Mouse (Mus musculus) neural tube, embryonic 13.5 days (tissue): Measurements from ENCODE around the gene Spats2l. TPM values are rescaled to one million over a fixed set of nuclear protein-coding genes. Genes with fewer than 3 reads are reported as not detected.

Source experiments
- ATAC-seq: fragments of 200-750 bp; cut with Nextera tagmentation; 2 replicates; pipeline ENCODE4 v1.8.0; 2017; ENCODE audit warnings: low read depth, mild to moderate bottlenecking, moderate TSS enrichment, moderate library complexity
- H3K27ac ChIP-seq: fragments of 300-500 bp; sonication (generic); replicated peaks from 2 replicates; pipeline ENCODE4 v1.5.1; 2015; ENCODE audit warnings: moderate library complexity, mild to moderate bottlenecking, inconsistent platforms
- H3K27me3 ChIP-seq: fragments of 300-500 bp; sonication (generic); 2 replicates; pipeline ENCODE4 v1.6.1; 2015; ENCODE audit warnings: mild to moderate bottlenecking, inconsistent platforms
- H3K36me3 ChIP-seq: fragments of 300-500 bp; sonication (generic); 2 replicates; pipeline ENCODE4 v1.6.1; 2015; ENCODE audit warnings: mild to moderate bottlenecking, inconsistent platforms
- H3K4me1 ChIP-seq: fragments of 300-500 bp; sonication (generic); replicated peaks from 2 replicates; pipeline ENCODE4 v1.6.1; 2015; ENCODE audit warnings: inconsistent platforms
- H3K4me2 ChIP-seq: fragments of 300-500 bp; sonication (generic); 2 replicates; pipeline ENCODE4 v1.6.1; 2015; ENCODE audit warnings: inconsistent platforms, mild to moderate bottlenecking, moderate library complexity
- H3K4me3 ChIP-seq: fragments of 300-500 bp; sonication (generic); 2 replicates; pipeline ENCODE4 v1.5.1; 2015; ENCODE audit warnings: mild to moderate bottlenecking, inconsistent platforms
- H3K9ac ChIP-seq: fragments of 300-500 bp; sonication (generic); 2 replicates; pipeline ENCODE4 v1.6.1; 2015; ENCODE audit warnings: moderate library complexity, mild to moderate bottlenecking, inconsistent platforms
- H3K9me3 ChIP-seq: fragments of 300-500 bp; sonication (generic); 2 replicates; pipeline ENCODE4 v1.6.1; 2016; ENCODE audit warnings: inconsistent platforms
- WGBS: fragments of 180-500 bp; shearing (Covaris S2); methylation state at CpG from one replicate; pipeline ENCODE4 v1.1.7; 2015; 5-methylcytosine and 5-hydroxymethylcytosine counted together
- polyA plus RNA-seq: library from polyadenylated mRNA; unstranded; fragments of >200 nt; fragmentation: Nextera tagmentation; extraction: Ambion mirVana; gene quantifications from 2 replicates; pipeline ENCODE4 v1.2.1, GENCODE M21; 2015

The Spats2l gene
- polyA plus RNA-seq, 1 experiment from 2014 or later = 52.5 TPM

DNA sequence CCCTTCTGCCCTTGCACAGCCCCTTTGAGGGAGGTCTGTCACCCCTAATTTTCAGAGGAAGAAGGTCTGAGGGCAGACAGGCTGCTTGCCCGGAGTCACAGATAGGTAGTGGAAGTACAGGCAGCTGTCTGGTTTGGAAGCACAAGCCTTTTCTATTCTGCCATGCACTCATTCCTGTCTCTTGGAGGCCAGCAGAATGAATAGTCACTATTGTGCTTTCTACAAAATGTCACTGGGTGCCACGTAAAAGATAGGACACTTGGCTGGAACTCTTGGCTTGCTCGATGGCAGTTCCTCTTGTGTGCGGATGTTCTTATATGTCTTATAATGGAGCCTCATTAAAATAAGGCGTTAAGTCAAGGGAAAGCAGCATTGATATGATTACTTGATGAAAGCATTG lies 15.9 kb downstream of the Spats2l start:
- no peak for ATAC-seq
- no peak overlapping the region for H3K27ac ChIP-seq
- no peak overlapping the region for H3K4me3 ChIP-seq
- H3K36me3 ChIP-seq = no peaks in the 10 kb centered on the region
- H3K9ac ChIP-seq = no peak overlapping the region
- H3K4me1 ChIP-seq = no peaks in the 10 kb centered on the region; the same call in 1 of the 2 replicates
- H3K9me3 ChIP-seq = no peaks in the 10 kb centered on the region
- WGBS = 70% methylated on average over 5 of the region's 5 CpGs
- no peaks in the 10 kb centered on the region for H3K27me3 ChIP-seq
- H3K4me2 ChIP-seq = no peak overlapping the region

DNA sequence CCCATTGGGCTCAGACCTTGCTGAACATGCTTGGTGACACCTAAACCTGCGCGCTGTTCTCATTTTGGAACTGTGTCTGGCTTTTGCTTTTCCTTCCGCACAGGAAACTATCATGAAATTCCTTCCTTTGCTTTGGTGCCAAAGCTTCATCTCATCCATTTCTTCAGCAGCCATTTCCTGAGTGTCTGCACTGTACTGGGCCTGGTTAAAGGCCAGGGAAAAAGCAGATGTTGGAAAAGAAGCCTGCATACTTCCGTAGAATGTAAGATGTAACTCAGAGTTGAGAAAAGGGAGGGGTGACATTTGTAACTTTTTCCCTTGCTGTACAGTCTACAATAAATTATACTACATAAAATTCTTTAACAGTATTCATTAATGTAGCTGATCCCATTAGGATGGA lies 18.2 kb downstream of the Spats2l start:
- Histone ChIP-seq H3K9me3 (no peaks in the 10 kb centered on the region), H3K4me1 (no peaks in the 10 kb centered on the region; the same call in 1 of the 2 replicates), H3K27ac (no peak overlapping the region), H3K4me3 (no peak overlapping the region), H3K36me3 (no peaks in the 10 kb centered on the region), H3K27me3 (no peaks in the 10 kb centered on the region), H3K4me2 (no peak overlapping the region), H3K9ac (no peak overlapping the region)
- 89% methylated on average over 4 of the region's 4 CpGs for WGBS
- no peak for ATAC-seq

GRCm38 (mm10) chr1:57795838-57796237 lies 21.9 kb downstream of the Spats2l start:
- Histone ChIP-seq H3K4me2 (no peak overlapping the region), H3K27me3 (no peaks in the 10 kb centered on the region), H3K4me1 (no peaks in the 10 kb centered on the region), H3K9ac (no peak overlapping the region), H3K27ac (no peak overlapping the region), H3K9me3 (no peaks in the 10 kb centered on the region), H3K36me3 (no peaks in the 10 kb centered on the region), H3K4me3 (no peak overlapping the region)
- no peak for ATAC-seq
- 82% methylated on average over 1 of the region's 1 CpGs for WGBS

DNA sequence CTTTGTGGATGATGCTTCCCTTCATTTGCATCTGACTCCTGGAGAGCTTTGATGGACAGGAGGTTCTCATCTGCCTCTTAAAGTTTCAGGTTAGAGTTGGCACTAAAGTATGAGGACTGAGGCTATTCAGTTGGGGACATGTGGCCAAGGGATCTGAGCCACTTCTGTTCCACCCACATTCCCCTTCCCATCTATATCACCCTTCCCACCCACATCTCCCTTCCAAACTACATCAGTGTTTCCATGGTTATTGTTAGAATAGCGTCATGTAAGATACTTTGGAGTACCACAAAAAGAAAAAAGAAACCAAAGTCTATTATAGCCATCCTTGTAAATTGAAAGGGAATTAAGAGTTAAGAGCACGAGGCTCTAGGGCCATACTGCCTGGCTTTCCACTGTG lies 25.4 kb downstream of the Spats2l start:
- 96% methylated on average over 2 of the region's 2 CpGs for WGBS
- no peak overlapping the region for H3K9ac ChIP-seq
- no peak for ATAC-seq

DNA sequence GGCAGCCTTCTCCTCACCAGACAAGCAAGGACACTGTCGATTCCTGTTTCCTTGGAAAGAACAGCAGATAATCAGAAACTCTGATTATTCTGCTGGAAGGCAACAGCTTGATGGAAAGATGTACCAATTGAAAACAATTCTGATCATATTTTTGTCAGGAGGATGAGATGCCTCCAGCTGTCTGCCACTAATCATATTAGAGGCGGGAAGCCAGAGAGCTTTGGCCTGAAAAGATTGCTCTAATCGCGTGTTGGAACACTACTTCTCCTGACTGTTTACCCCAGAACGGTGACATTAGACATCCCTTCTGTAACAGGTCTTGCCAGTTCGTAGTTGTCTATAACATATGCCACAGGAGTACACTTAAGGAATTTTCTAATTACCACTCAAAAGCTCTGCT lies 26.9 kb downstream of the Spats2l start:
- Histone ChIP-seq H3K27ac (no peak overlapping the region), H3K27me3 (no peaks in the 10 kb centered on the region)
- no peak for ATAC-seq

More for the DNA sequence above, 25.4 kb downstream of the Spats2l start:
- no peaks in the 10 kb centered on the region for H3K9me3 ChIP-seq
- H3K4me1 ChIP-seq = no peaks in the 10 kb centered on the region
- no peak overlapping the region for H3K4me2 ChIP-seq
- no peaks in the 10 kb centered on the region for H3K36me3 ChIP-seq
- H3K27me3 ChIP-seq = no peaks in the 10 kb centered on the region
- H3K4me3 ChIP-seq = no peak overlapping the region
- H3K27ac ChIP-seq = no peak overlapping the region

GRCm38 (mm10) chr1:57806126-57806525 lies 32.2 kb downstream of the Spats2l start:
- Histone ChIP-seq H3K27ac (no peak overlapping the region), H3K36me3 (no peaks in the 10 kb centered on the region), H3K4me3 (no peak overlapping the region), H3K9me3 (no peaks in the 10 kb centered on the region), H3K4me1 (peaks cover 23% of the 10 kb centered on the region), H3K4me2 (no peak overlapping the region), H3K9ac (no peak overlapping the region), H3K27me3 (no peaks in the 10 kb centered on the region)
- 59% methylated on average over 3 of the region's 3 CpGs for WGBS
- ATAC-seq = no peak

More for the DNA sequence above, 26.9 kb downstream of the Spats2l start:
- Histone ChIP-seq H3K4me2 (no peak overlapping the region), H3K9ac (no peak overlapping the region), H3K4me3 (no peak overlapping the region), H3K36me3 (no peaks in the 10 kb centered on the region), H3K4me1 (peaks cover 3% of the 10 kb centered on the region; the same call in 1 of the 2 replicates), H3K9me3 (no peaks in the 10 kb centered on the region)
- WGBS = 81% methylated on average over 6 of the region's 6 CpGs

GRCm38 (mm10) chr1:57807882-57808281 lies 33.9 kb downstream of the Spats2l start:
- Histone ChIP-seq H3K4me3 (no peak overlapping the region), H3K9ac (no peak overlapping the region), H3K36me3 (no peaks in the 10 kb centered on the region), H3K9me3 (no peaks in the 10 kb centered on the region), H3K4me2 (no peak overlapping the region), H3K27me3 (no peaks in the 10 kb centered on the region), H3K27ac (no peak overlapping the region), H3K4me1 (peaks cover 23% of the 10 kb centered on the region)
- WGBS = 41% methylated on average over 7 of the region's 7 CpGs
- ATAC-seq = no peak; the same call in 1 of the 2 replicates

- H3K27me3 ChIP-seq = no peaks in the 10 kb centered on the region
- H3K4me2 ChIP-seq = no peak overlapping the region
- H3K4me3 ChIP-seq = no peak overlapping the region
- no peaks in the 10 kb centered on the region for H3K36me3 ChIP-seq
- WGBS = 77% methylated on average over 4 of the region's 4 CpGs
- peaks cover 23% of the 10 kb centered on the region for H3K4me1 ChIP-seq
- H3K9me3 ChIP-seq = no peaks in the 10 kb centered on the region
- H3K27ac ChIP-seq = no peak overlapping the region
- H3K9ac ChIP-seq = no peak overlapping the region
- ATAC-seq = no peak
Measured at GRCm38 (mm10) chr1:57810221-57810620, 36.3 kb downstream of the Spats2l start.

- no peaks in the 10 kb centered on the region for H3K27me3 ChIP-seq
- H3K36me3 ChIP-seq = no peaks in the 10 kb centered on the region
- H3K9me3 ChIP-seq = no peaks in the 10 kb centered on the region
- H3K27ac ChIP-seq = no peak overlapping the region
- 80% methylated on average over 2 of the region's 2 CpGs for WGBS
- H3K4me3 ChIP-seq = no peak overlapping the region
- no peak for ATAC-seq
- H3K9ac ChIP-seq = no peak overlapping the region
- no peaks in the 10 kb centered on the region for H3K4me1 ChIP-seq
- H3K4me2 ChIP-seq = no peak overlapping the region
Measured at GRCm38 (mm10) chr1:57817103-57817502, 43.1 kb downstream of the Spats2l start.

DNA sequence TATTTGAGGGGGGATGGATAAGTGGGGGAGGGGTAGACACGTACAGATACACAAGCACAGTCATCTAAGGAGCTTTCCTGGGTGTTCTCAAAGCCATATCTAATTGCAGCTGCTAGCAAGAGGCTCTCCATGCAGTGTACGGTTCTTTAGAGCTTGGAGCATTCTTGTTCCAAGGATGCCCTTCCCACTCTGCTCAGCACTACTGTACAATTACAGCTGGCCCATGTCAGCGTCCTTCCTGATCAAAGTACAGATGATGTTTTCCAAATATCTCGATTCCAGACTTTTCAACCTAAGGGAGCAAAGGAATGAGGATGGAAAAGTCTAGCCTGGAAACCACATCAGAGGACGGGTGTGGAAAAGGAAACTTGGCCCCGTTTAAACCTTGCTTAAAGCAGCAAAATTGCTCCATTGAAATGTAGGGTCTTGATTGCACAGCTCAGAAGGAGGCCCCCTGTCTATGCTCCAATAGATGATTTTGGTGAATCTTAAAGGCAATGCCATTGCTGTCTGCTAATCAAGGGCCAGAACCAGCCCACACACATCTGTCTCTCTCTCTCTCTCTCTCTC lies 46.6 kb downstream of the Spats2l start:
- H3K27me3 ChIP-seq = no peaks in the 10 kb centered on the region
- H3K27ac ChIP-seq = no peak overlapping the region
- H3K4me3 ChIP-seq = no peak overlapping the region
- peaks cover 9% of the 10 kb centered on the region; the same call in 1 of the 2 replicates for H3K4me1 ChIP-seq
- no peak overlapping the region for H3K9ac ChIP-seq
- no peaks in the 10 kb centered on the region for H3K36me3 ChIP-seq
- no peak for ATAC-seq
- no peak overlapping the region for H3K4me2 ChIP-seq
- no peaks in the 10 kb centered on the region for H3K9me3 ChIP-seq
- 81% methylated on average over 6 of the region's 6 CpGs for WGBS

DNA sequence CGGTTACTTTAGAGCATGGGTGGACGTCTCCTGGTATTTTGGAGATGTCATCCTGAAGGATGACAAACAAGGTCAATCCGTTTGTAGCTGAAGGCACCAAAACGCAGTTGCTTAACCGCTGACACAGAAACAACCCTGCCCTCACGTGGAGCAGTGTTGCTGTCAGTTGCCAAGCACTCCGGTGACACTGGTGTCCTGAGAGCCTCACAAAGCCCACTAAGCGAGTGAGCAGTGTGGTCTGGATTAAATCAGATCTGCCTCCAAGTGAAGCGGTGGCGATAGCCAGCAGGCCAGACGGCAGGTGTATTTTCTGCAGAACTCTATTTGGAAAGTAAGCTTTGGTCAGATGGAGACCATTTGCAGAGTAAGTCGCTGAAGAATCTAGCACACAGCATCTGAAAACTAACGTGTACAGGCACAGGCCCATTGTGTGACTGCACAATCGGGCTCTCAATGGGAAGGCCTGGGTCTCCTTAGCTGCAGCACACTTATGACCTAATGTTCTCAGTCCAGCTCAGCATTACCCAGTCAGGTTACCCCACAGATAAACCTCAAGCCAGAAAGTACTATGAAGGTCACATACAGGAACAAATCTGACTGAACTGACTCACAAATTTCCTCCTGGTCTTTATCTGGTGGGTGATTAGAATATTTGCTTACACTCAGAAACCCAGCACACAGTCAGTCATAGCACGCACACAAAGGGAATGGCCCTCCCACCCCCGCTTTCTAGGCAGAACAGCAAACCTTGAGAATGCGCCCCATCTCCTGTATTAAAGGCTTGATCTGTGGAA lies 51.2 kb downstream of the Spats2l start:
- H3K27ac ChIP-seq = no peak overlapping the region
- H3K4me2 ChIP-seq = no peak overlapping the region
- WGBS = 56% methylated on average over 17 of the region's 17 CpGs
- no peak overlapping the region for H3K9ac ChIP-seq
- H3K27me3 ChIP-seq = no peaks in the 10 kb centered on the region
- H3K36me3 ChIP-seq = no peaks in the 10 kb centered on the region
- H3K4me1 ChIP-seq = peaks cover 9% of the 10 kb centered on the region; the same call in 1 of the 2 replicates
- H3K4me3 ChIP-seq = no peak overlapping the region
- no peak for ATAC-seq
- H3K9me3 ChIP-seq = no peaks in the 10 kb centered on the region

GRCm38 (mm10) chr1:57826245-57826644 lies 52.3 kb downstream of the Spats2l start:
- H3K9ac ChIP-seq = no peak overlapping the region
- 88% methylated on average over 9 of the region's 9 CpGs for WGBS
- H3K9me3 ChIP-seq = no peaks in the 10 kb centered on the region
- no peaks in the 10 kb centered on the region for H3K36me3 ChIP-seq
- H3K27me3 ChIP-seq = no peaks in the 10 kb centered on the region
- no peak overlapping the region for H3K27ac ChIP-seq
- no peak for ATAC-seq
- H3K4me1 ChIP-seq = peaks cover 12% of the 10 kb centered on the region
- H3K4me3 ChIP-seq = no peak overlapping the region
- no peak overlapping the region for H3K4me2 ChIP-seq
